Mouse (Mus musculus) bone marrow, adult 2 months (tissue): ENCODE measurements around the gene Trhde.

ENCODE experiments used
- CTCF ChIP-seq: fragments of 200-500 bp; IDR thresholded peaks from 2 replicates; pipeline ENCODE4 v1.5.1; 2011; ENCODE audit warnings: low read length, control low read depth; ENCODE audit not compliant: control insufficient read depth, insufficient read depth
- POLR2A ChIP-seq: fragments of 200-500 bp; IDR thresholded peaks from 2 replicates; pipeline ENCODE4 v1.6.1; 2011; ENCODE audit warnings: low read depth, mild to moderate bottlenecking, control low read depth, low read length, borderline replicate concordance; ENCODE audit not compliant: control insufficient read depth

DNA sequence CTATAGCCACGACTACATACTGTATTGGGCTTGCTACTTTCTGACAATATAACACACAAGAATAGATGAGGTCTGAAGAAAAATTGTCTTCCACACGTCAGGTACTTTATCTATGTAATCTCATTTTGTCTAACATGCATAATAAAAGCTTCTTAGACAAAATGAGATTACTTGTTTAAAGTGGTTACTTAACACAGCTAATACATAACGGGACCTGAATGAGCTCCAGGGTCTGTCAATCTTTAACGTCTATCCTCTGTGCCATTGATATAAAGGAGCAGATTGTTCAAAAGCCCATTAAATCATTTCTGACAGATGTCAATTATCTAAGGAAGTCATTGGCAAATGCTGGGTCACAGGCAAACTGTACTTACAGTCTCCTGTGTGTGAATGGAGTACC is 36.2 kb downstream of the Trhde start:
- TF ChIP-seq CTCF = no peak
- TF ChIP-seq POLR2A = no peak
